Mouse (Mus musculus) limb, embryonic 14.5 days (tissue): ENCODE results near the gene Dlg4. TPM values are rescaled to one million over a fixed set of nuclear protein-coding genes. Genes with fewer than 3 reads are reported as not detected.

Source experiments
- ATAC-seq: fragments of 200-750 bp; cut with Nextera tagmentation; 2 replicates; pipeline ENCODE4 v1.8.0; 2017; ENCODE audit warnings: low read depth, moderate number of reproducible peaks, moderate TSS enrichment; ENCODE audit not compliant: low FRiP score
- DNase-seq: peaks from one replicate; pipeline ENCODE4 v3.0.0-alpha.2; 2015; ENCODE audit warnings: low spot score
- H3K27ac ChIP-seq: fragments of 300-500 bp; sonication (generic); replicated peaks from 2 replicates; pipeline ENCODE4 v1.5.1; 2014; ENCODE audit warnings: low read depth, mild to moderate bottlenecking, low read length, moderate library complexity, mixed read lengths
- H3K27me3 ChIP-seq: fragments of 300-500 bp; sonication (generic); 2 replicates; pipeline ENCODE4 v1.6.1; 2014; ENCODE audit warnings: low read length, mixed read lengths; ENCODE audit not compliant: control insufficient read depth, insufficient read depth
- H3K36me3 ChIP-seq: fragments of 300-500 bp; sonication (generic); 2 replicates; pipeline ENCODE4 v1.6.1; 2014; ENCODE audit warnings: mild to moderate bottlenecking, low read length, moderate library complexity, mixed read lengths; ENCODE audit not compliant: control insufficient read depth, insufficient read depth
- H3K4me1 ChIP-seq: fragments of 300-500 bp; sonication (generic); 2 replicates; pipeline ENCODE4 v1.6.1; 2014; ENCODE audit warnings: antibody characterized with exemption, low read length, mixed read lengths; ENCODE audit not compliant: control insufficient read depth, insufficient read depth
- H3K4me2 ChIP-seq: fragments of 300-500 bp; sonication (generic); replicated peaks from 2 replicates; pipeline ENCODE4 v1.6.1; 2014; ENCODE audit warnings: low read depth, mild to moderate bottlenecking, low read length, moderate library complexity; ENCODE audit not compliant: severe bottlenecking
- H3K4me3 ChIP-seq: fragments of 300-500 bp; sonication (generic); replicated peaks from 2 replicates; pipeline ENCODE4 v1.5.1; 2014; ENCODE audit warnings: low read length
- H3K9ac ChIP-seq: fragments of 300-500 bp; sonication (generic); 2 replicates; pipeline ENCODE4 v1.6.1; 2014; ENCODE audit warnings: mild to moderate bottlenecking, low read depth, low read length, moderate library complexity; ENCODE audit not compliant: severe bottlenecking
- H3K9me3 ChIP-seq: fragments of 300-500 bp; sonication (generic); 2 replicates; pipeline ENCODE4 v1.6.1; 2016; ENCODE audit warnings: low read length; ENCODE audit not compliant: control insufficient read depth
- POLR2A ChIP-seq: fragments of 200-500 bp; IDR thresholded peaks from 2 replicates; pipeline ENCODE4 v1.8.0; 2012; ENCODE audit warnings: inconsistent platforms, mild to moderate bottlenecking, moderate library complexity, borderline replicate concordance; ENCODE audit not compliant: insufficient read depth, insufficient read length; ENCODE audit errors: extremely low read depth
- WGBS: fragments of 180-500 bp; shearing (Covaris S2); extraction: QIAGEN DNeasy Blood & Tissue Kit; methylation state at CpG from one replicate; pipeline ENCODE4 v1.1.7; 2014; 5-methylcytosine and 5-hydroxymethylcytosine counted together
- microRNA counts: library from miRNA; unstranded; fragments of <30 nt; microRNA quantifications from one replicate; lab custom pipeline; 2016
- microRNA-seq: library from miRNA; unstranded; fragments of <30 nt; microRNA quantifications from one replicate; pipeline ENCODE4, GENCODE M21; 2016
- polyA plus RNA-seq, 2 experiments: library from polyadenylated mRNA; depleted of rRNA in 1 of 2; stranded (reverse) in 1 of 2; unstranded in 1 of 2; fragments of >200 nt; fragmentation: Nextera tagmentation in 1 of 2; extraction: Ambion mirVana in 1 of 2; gene quantifications; 2 replicates each; pipeline versions ENCODE4 v1.2.1 to v1.2.3; 2012 to 2014

The Dlg4 gene
- polyA plus RNA-seq, 2 experiments = 9.7 to 89.6 TPM

- WGBS = 87% methylated on average over 15 of the region's 15 CpGs
- no peaks in the 10 kb centered on the region for H3K9me3 ChIP-seq
- H3K36me3 ChIP-seq = no peaks in the 10 kb centered on the region
- no peak overlapping the region for H3K4me2 ChIP-seq
- H3K4me1 ChIP-seq = no peaks in the 10 kb centered on the region; the same call in 1 of the 2 replicates
- H3K9ac ChIP-seq = no peak overlapping the region
- DNase-seq (no peak), ATAC-seq (no peak)
- H3K4me3 ChIP-seq = no peak overlapping the region
- no peaks in the 10 kb centered on the region for H3K27me3 ChIP-seq
- TF ChIP-seq POLR2A = no peak
- H3K27ac ChIP-seq = no peak overlapping the region
Measured at GRCm38 (mm10) chr11:70080803-70081590, 64.3 kb downstream of the Dlg4 start.

DNA sequence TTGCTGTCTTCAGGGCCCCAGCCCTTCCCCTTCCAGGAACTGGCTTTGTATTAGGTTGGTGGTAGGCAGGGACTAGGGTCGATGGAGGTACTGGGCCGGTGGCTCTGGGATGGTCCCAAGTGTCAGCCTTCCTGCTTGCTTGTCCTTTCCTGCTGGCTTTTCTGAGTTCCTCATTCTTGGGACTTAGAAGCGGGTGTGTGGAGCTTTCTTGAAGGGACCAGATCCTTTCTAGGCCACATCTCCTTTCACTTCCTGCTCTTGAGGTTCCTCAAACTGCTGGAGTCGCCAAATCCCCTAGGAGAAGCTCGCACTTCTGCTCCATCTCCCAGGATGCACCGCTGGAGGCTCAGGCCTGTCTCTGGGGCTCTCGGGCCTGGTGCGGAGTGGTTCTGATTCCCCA lies 67.8 kb downstream of the Dlg4 start:
- Histone ChIP-seq H3K4me3 (no peak overlapping the region), H3K4me1 (no peaks in the 10 kb centered on the region), H3K4me2 (no peak overlapping the region), H3K36me3 (no peaks in the 10 kb centered on the region), H3K9me3 (no peaks in the 10 kb centered on the region), H3K27ac (no peak overlapping the region), H3K9ac (no peak overlapping the region), H3K27me3 (no peaks in the 10 kb centered on the region)
- DNase-seq (no peak), ATAC-seq (no peak)
- TF ChIP-seq POLR2A = no peak
- 75% methylated on average over 8 of the region's 8 CpGs for WGBS

- no peak within 1 kb of the TSS for H3K4me3 ChIP-seq
- no peak for DNase-seq
- H3K9ac ChIP-seq = no peak within 1 kb of the TSS
- H3K4me1 ChIP-seq = no peaks in the 10 kb centered on the region
- no peak for TF ChIP-seq POLR2A
- H3K27ac ChIP-seq = no peak within 1 kb of the TSS
- H3K9me3 ChIP-seq = no peaks in the 10 kb centered on the region
- WGBS = 73% methylated on average over 12 of the region's 12 CpGs
- no peaks in the 10 kb centered on the region for H3K27me3 ChIP-seq
- H3K36me3 ChIP-seq = no peaks in the 10 kb centered on the region
- ATAC-seq = no peak
- no peak within 1 kb of the TSS for H3K4me2 ChIP-seq
Measured at GRCm38 (mm10) chr11:70091986-70092783, 75.4 kb downstream of the Dlg4 start, which contains the start of gene Asgr2. Gene Asgr2, plus strand, starts transcription at chr11:70092644.

MicroRNAs encoded within 50 kb of the gene (microRNA counts, 519-probe panel; counts per million panel counts)
- not detected for microRNA mmu-miR-324-3p (lab: Ali Mortazavi, UCI)
- 2,998 counts per million, percentile 55 among the panel's probes with 10 or more counts for microRNA mmu-miR-324-5p (lab: Ali Mortazavi, UCI)

Small RNA genes lying within 50 kb of the gene (microRNA-seq; reads per million reads assigned to microRNA genes)
- gene Gm44349 (not detected), gene Mir324 (3,544 reads per million, percentile 85 among the genes with 10 or more reads in this experiment)

Other genes with a start within 250 kb of the Dlg4 start
Only the 30 nearest of the 37 such genes appear.
- gene Tmem102, start 211.3 kb upstream of the Dlg4 start, polyA plus RNA-seq (2012; rRNA removed) = 1.8 TPM in 2 replicates
- 5.4 and 5.9 TPM in 2 replicates for gene Tmem102, start 211.3 kb upstream of the Dlg4 start, polyA plus RNA-seq (2014; fragmentation: Nextera tagmentation; extraction: Ambion mirVana)
- not detected in 2 replicates for gene Gm39566, start 201.6 kb upstream of the Dlg4 start, polyA plus RNA-seq (2012; rRNA removed)
- not detected in 2 replicates for gene Gm39566, start 201.6 kb upstream of the Dlg4 start, polyA plus RNA-seq (2014; fragmentation: Nextera tagmentation; extraction: Ambion mirVana)
- not detected in 2 replicates for gene Spem2, start 198.5 kb upstream of the Dlg4 start, polyA plus RNA-seq (2012; rRNA removed)
- gene Spem2, start 198.5 kb upstream of the Dlg4 start, polyA plus RNA-seq (2014; fragmentation: Nextera tagmentation; extraction: Ambion mirVana) = not detected in 2 replicates
- 0.65 and 0.79 TPM in 2 replicates for gene Spem1, start 194.8 kb upstream of the Dlg4 start, polyA plus RNA-seq (2012; rRNA removed)
- gene Spem1, start 194.8 kb upstream of the Dlg4 start, polyA plus RNA-seq (2014; fragmentation: Nextera tagmentation; extraction: Ambion mirVana) = 0.18 TPM in 1 of 2 replicates, not detected in the other
- 96.0 and 123 TPM in 2 replicates for gene Nlgn2, start 179.2 kb upstream of the Dlg4 start, polyA plus RNA-seq (2012; rRNA removed)
- gene Nlgn2, start 179.2 kb upstream of the Dlg4 start, polyA plus RNA-seq (2014; fragmentation: Nextera tagmentation; extraction: Ambion mirVana) = 11.1 and 13.4 TPM in 2 replicates
- gene Tmem256, start 178.4 kb upstream of the Dlg4 start, polyA plus RNA-seq (2012; rRNA removed) = 240 and 292 TPM in 2 replicates
- gene Tmem256, start 178.4 kb upstream of the Dlg4 start, polyA plus RNA-seq (2014; fragmentation: Nextera tagmentation; extraction: Ambion mirVana) = 368 and 382 TPM in 2 replicates
- gene Plscr3, start 170.6 kb upstream of the Dlg4 start, polyA plus RNA-seq (2012; rRNA removed) = 190 and 214 TPM in 2 replicates
- 137 and 140 TPM in 2 replicates for gene Plscr3, start 170.6 kb upstream of the Dlg4 start, polyA plus RNA-seq (2014; fragmentation: Nextera tagmentation; extraction: Ambion mirVana)
- gene Tnk1, start 158.2 kb upstream of the Dlg4 start, polyA plus RNA-seq (2012; rRNA removed) = 2.8 TPM in 2 replicates
- 3.2 and 3.3 TPM in 2 replicates for gene Tnk1, start 158.2 kb upstream of the Dlg4 start, polyA plus RNA-seq (2014; fragmentation: Nextera tagmentation; extraction: Ambion mirVana)
- not detected in 2 replicates for gene Tmem95, start 138.9 kb upstream of the Dlg4 start, polyA plus RNA-seq (2012; rRNA removed)
- not detected in 2 replicates for gene Tmem95, start 138.9 kb upstream of the Dlg4 start, polyA plus RNA-seq (2014; fragmentation: Nextera tagmentation; extraction: Ambion mirVana)
- gene Kctd11, start 135.5 kb upstream of the Dlg4 start, polyA plus RNA-seq (2012; rRNA removed) = 5.1 and 5.3 TPM in 2 replicates
- gene Kctd11, start 135.5 kb upstream of the Dlg4 start, polyA plus RNA-seq (2014; fragmentation: Nextera tagmentation; extraction: Ambion mirVana) = 6.0 and 6.5 TPM in 2 replicates
- 2.1 and 2.2 TPM in 2 replicates for gene Acap1, start 121.4 kb upstream of the Dlg4 start, polyA plus RNA-seq (2012; rRNA removed)
- gene Acap1, start 121.4 kb upstream of the Dlg4 start, polyA plus RNA-seq (2014; fragmentation: Nextera tagmentation; extraction: Ambion mirVana) = 2.1 TPM in 2 replicates
- gene 2810408A11Rik, start 116.0 kb upstream of the Dlg4 start, polyA plus RNA-seq (2012; rRNA removed) = 8.6 and 8.9 TPM in 2 replicates
- 8.9 and 12.3 TPM in 2 replicates for gene 2810408A11Rik, start 116.0 kb upstream of the Dlg4 start, polyA plus RNA-seq (2014; fragmentation: Nextera tagmentation; extraction: Ambion mirVana)
- gene Neurl4, start 115.9 kb upstream of the Dlg4 start, polyA plus RNA-seq (2012; rRNA removed) = 74.3 and 74.6 TPM in 2 replicates
- 11.4 and 15.0 TPM in 2 replicates for gene Neurl4, start 115.9 kb upstream of the Dlg4 start, polyA plus RNA-seq (2014; fragmentation: Nextera tagmentation; extraction: Ambion mirVana)
- 94.0 and 110 TPM in 2 replicates for gene Gps2, start 103.1 kb upstream of the Dlg4 start, polyA plus RNA-seq (2012; rRNA removed)
- gene Gps2, start 103.1 kb upstream of the Dlg4 start, polyA plus RNA-seq (2014; fragmentation: Nextera tagmentation; extraction: Ambion mirVana) = 67.3 and 74.4 TPM in 2 replicates
- gene Eif5a, start 95.0 kb upstream of the Dlg4 start, polyA plus RNA-seq (2012; rRNA removed) = 1,009 and 1,079 TPM in 2 replicates
- 1,556 and 1,603 TPM in 2 replicates for gene Eif5a, start 95.0 kb upstream of the Dlg4 start, polyA plus RNA-seq (2014; fragmentation: Nextera tagmentation; extraction: Ambion mirVana)
- 70.1 and 92.8 TPM in 2 replicates for gene Ybx2, start 81.1 kb upstream of the Dlg4 start, polyA plus RNA-seq (2012; rRNA removed)
- gene Ybx2, start 81.1 kb upstream of the Dlg4 start, polyA plus RNA-seq (2014; fragmentation: Nextera tagmentation; extraction: Ambion mirVana) = 7.2 and 10.2 TPM in 2 replicates
- 31.0 and 40.4 TPM in 2 replicates for gene Slc2a4, start 68.8 kb upstream of the Dlg4 start, polyA plus RNA-seq (2012; rRNA removed)
- gene Slc2a4, start 68.8 kb upstream of the Dlg4 start, polyA plus RNA-seq (2014; fragmentation: Nextera tagmentation; extraction: Ambion mirVana) = 19.3 and 20.9 TPM in 2 replicates
- gene Cldn7, start 52.2 kb upstream of the Dlg4 start, polyA plus RNA-seq (2012; rRNA removed) = 6.3 and 8.7 TPM in 2 replicates
- gene Cldn7, start 52.2 kb upstream of the Dlg4 start, polyA plus RNA-seq (2014; fragmentation: Nextera tagmentation; extraction: Ambion mirVana) = 6.1 and 7.6 TPM in 2 replicates
- 117 and 125 TPM in 2 replicates for gene Ctdnep1, start 35.8 kb upstream of the Dlg4 start, polyA plus RNA-seq (2012; rRNA removed)
- gene Ctdnep1, start 35.8 kb upstream of the Dlg4 start, polyA plus RNA-seq (2014; fragmentation: Nextera tagmentation; extraction: Ambion mirVana) = 38.3 and 40.1 TPM in 2 replicates
- 101 and 111 TPM in 2 replicates for gene Elp5, start 34.4 kb upstream of the Dlg4 start, polyA plus RNA-seq (2012; rRNA removed)
- gene Elp5, start 34.4 kb upstream of the Dlg4 start, polyA plus RNA-seq (2014; fragmentation: Nextera tagmentation; extraction: Ambion mirVana) = 118 and 122 TPM in 2 replicates
- gene Gabarap, start 25.8 kb upstream of the Dlg4 start, polyA plus RNA-seq (2012; rRNA removed) = 431 and 477 TPM in 2 replicates
- 574 and 593 TPM in 2 replicates for gene Gabarap, start 25.8 kb upstream of the Dlg4 start, polyA plus RNA-seq (2014; fragmentation: Nextera tagmentation; extraction: Ambion mirVana)
- 66.7 and 69.2 TPM in 2 replicates for gene Phf23, start 21.2 kb upstream of the Dlg4 start, polyA plus RNA-seq (2012; rRNA removed)
- gene Phf23, start 21.2 kb upstream of the Dlg4 start, polyA plus RNA-seq (2014; fragmentation: Nextera tagmentation; extraction: Ambion mirVana) = 51.7 and 60.5 TPM in 2 replicates
- 65.4 and 81.0 TPM in 2 replicates for gene Dvl2, start 16.3 kb upstream of the Dlg4 start, polyA plus RNA-seq (2012; rRNA removed)
- 40.3 and 47.0 TPM in 2 replicates for gene Dvl2, start 16.3 kb upstream of the Dlg4 start, polyA plus RNA-seq (2014; fragmentation: Nextera tagmentation; extraction: Ambion mirVana)
- gene Acadvl, start 1.5 kb upstream of the Dlg4 start, polyA plus RNA-seq (2012; rRNA removed) = 52.9 and 55.4 TPM in 2 replicates
- 71.8 and 77.0 TPM in 2 replicates for gene Acadvl, start 1.5 kb upstream of the Dlg4 start, polyA plus RNA-seq (2014; fragmentation: Nextera tagmentation; extraction: Ambion mirVana)
- 1.6 and 2.3 TPM in 2 replicates for gene Asgr1, start 37.1 kb downstream of the Dlg4 start, polyA plus RNA-seq (2012; rRNA removed)
- gene Asgr1, start 37.1 kb downstream of the Dlg4 start, polyA plus RNA-seq (2014; fragmentation: Nextera tagmentation; extraction: Ambion mirVana) = 0.99 and 1.2 TPM in 2 replicates
- 0.24 and 0.53 TPM in 2 replicates for gene Asgr2, start 75.7 kb downstream of the Dlg4 start, polyA plus RNA-seq (2012; rRNA removed)
- 0.21 TPM in 1 of 2 replicates, not detected in the other for gene Asgr2, start 75.7 kb downstream of the Dlg4 start, polyA plus RNA-seq (2014; fragmentation: Nextera tagmentation; extraction: Ambion mirVana)
- gene Mgl2, start 113.4 kb downstream of the Dlg4 start, polyA plus RNA-seq (2012; rRNA removed) = 0.28 and 1.1 TPM in 2 replicates
- 0.61 and 1.5 TPM in 2 replicates for gene Mgl2, start 113.4 kb downstream of the Dlg4 start, polyA plus RNA-seq (2014; fragmentation: Nextera tagmentation; extraction: Ambion mirVana)
- 0.85 and 1.6 TPM in 2 replicates for gene Clec10a, start 139.3 kb downstream of the Dlg4 start, polyA plus RNA-seq (2012; rRNA removed)
- gene Clec10a, start 139.3 kb downstream of the Dlg4 start, polyA plus RNA-seq (2014; fragmentation: Nextera tagmentation; extraction: Ambion mirVana) = 1.2 and 1.8 TPM in 2 replicates
- 0.79 and 1.3 TPM in 2 replicates for gene Slc16a11, start 195.8 kb downstream of the Dlg4 start, polyA plus RNA-seq (2012; rRNA removed)
- 0.21 and 0.47 TPM in 2 replicates for gene Slc16a11, start 195.8 kb downstream of the Dlg4 start, polyA plus RNA-seq (2014; fragmentation: Nextera tagmentation; extraction: Ambion mirVana)
- gene Slc16a13, start 204.1 kb downstream of the Dlg4 start, polyA plus RNA-seq (2012; rRNA removed) = 9.3 and 11.1 TPM in 2 replicates
- 9.2 and 9.6 TPM in 2 replicates for gene Slc16a13, start 204.1 kb downstream of the Dlg4 start, polyA plus RNA-seq (2014; fragmentation: Nextera tagmentation; extraction: Ambion mirVana)